In genomic region chr12:85514958-85515357, GRCm38 (mm10) we compare ENCODE assay signal across 24 mouse cellular contexts.
"Had no signal": no experiment of that assay in that cellular context is flagged by ENCODE, and none has a peak within 500 bp of the region (broad histone marks: within the 10 kb centered on the region; RNA-seq: fewer than 3 reads in every experiment).

No protein-coding gene starts in this region.

- H3K27me3 ChIP-seq: embryonic facial prominence, embryonic 12.5 days; embryonic facial prominence, embryonic 13.5 days; embryonic facial prominence, embryonic 15.5 days; forebrain, embryonic 12.5 days; forebrain, embryonic 13.5 days; forebrain, embryonic 15.5 days had no signal

- H3K27ac ChIP-seq: embryonic facial prominence, embryonic 12.5 days; embryonic facial prominence, embryonic 13.5 days; embryonic facial prominence, embryonic 15.5 days; forebrain, embryonic 10.5 days; forebrain, embryonic 12.5 days; forebrain, embryonic 13.5 days; forebrain, embryonic 15.5 days; gastrocnemius, adult 2 months; heart, adult 2 months had no signal

- H3K9ac ChIP-seq: embryonic facial prominence, embryonic 12.5 days; embryonic facial prominence, embryonic 13.5 days; embryonic facial prominence, embryonic 15.5 days; forebrain, embryonic 12.5 days; forebrain, embryonic 13.5 days; forebrain, embryonic 15.5 days; forebrain, postnatal 0 days had no signal

- H3K4me2 ChIP-seq: embryonic facial prominence, embryonic 12.5 days; embryonic facial prominence, embryonic 13.5 days; embryonic facial prominence, embryonic 15.5 days; forebrain, embryonic 12.5 days; forebrain, embryonic 13.5 days; forebrain, embryonic 15.5 days had no signal

- DNase-seq: cerebellum, adult 8-10 months; cerebellum, adult 9-10 months; cerebellum, adult 9-11 months; cerebellum, postnatal 10 days; cerebellum, postnatal 14 days; cerebellum, postnatal 25 days; cerebellum, postnatal 36 days; forebrain, postnatal 0 days; gastrocnemius, adult 2 months; gastrocnemius, postnatal 10 days; gastrocnemius, postnatal 14 days; gastrocnemius, postnatal 25 days; gastrocnemius, postnatal 36 days; heart, adult 18-20 months; heart, adult 2 months had no signal

- H3K9me3 ChIP-seq: embryonic facial prominence, embryonic 10.5 days; embryonic facial prominence, embryonic 12.5 days; embryonic facial prominence, embryonic 13.5 days; embryonic facial prominence, embryonic 15.5 days; forebrain, embryonic 10.5 days; forebrain, embryonic 12.5 days; forebrain, embryonic 13.5 days; forebrain, embryonic 15.5 days had no signal

- H3K4me3 ChIP-seq: embryonic facial prominence, embryonic 10.5 days; embryonic facial prominence, embryonic 12.5 days; embryonic facial prominence, embryonic 13.5 days; embryonic facial prominence, embryonic 15.5 days; erythroblast, embryonic 14.5 days; forebrain, embryonic 10.5 days; forebrain, embryonic 12.5 days; forebrain, embryonic 13.5 days; forebrain, embryonic 15.5 days; gastrocnemius, adult 2 months; heart, adult 2 months had no signal

- H3K36me3 ChIP-seq: embryonic facial prominence, embryonic 10.5 days; embryonic facial prominence, embryonic 12.5 days; embryonic facial prominence, embryonic 13.5 days; embryonic facial prominence, embryonic 15.5 days; forebrain, embryonic 10.5 days; forebrain, embryonic 12.5 days; forebrain, embryonic 15.5 days had no signal

- H3K4me1 ChIP-seq: embryonic facial prominence, embryonic 12.5 days; embryonic facial prominence, embryonic 13.5 days; embryonic facial prominence, embryonic 15.5 days; forebrain, embryonic 10.5 days; forebrain, embryonic 12.5 days; forebrain, embryonic 13.5 days; forebrain, embryonic 15.5 days had no signal
